Mouse (Mus musculus): ENCODE data around the gene Hs1bp3.

Gene Hs1bp3

DNA sequence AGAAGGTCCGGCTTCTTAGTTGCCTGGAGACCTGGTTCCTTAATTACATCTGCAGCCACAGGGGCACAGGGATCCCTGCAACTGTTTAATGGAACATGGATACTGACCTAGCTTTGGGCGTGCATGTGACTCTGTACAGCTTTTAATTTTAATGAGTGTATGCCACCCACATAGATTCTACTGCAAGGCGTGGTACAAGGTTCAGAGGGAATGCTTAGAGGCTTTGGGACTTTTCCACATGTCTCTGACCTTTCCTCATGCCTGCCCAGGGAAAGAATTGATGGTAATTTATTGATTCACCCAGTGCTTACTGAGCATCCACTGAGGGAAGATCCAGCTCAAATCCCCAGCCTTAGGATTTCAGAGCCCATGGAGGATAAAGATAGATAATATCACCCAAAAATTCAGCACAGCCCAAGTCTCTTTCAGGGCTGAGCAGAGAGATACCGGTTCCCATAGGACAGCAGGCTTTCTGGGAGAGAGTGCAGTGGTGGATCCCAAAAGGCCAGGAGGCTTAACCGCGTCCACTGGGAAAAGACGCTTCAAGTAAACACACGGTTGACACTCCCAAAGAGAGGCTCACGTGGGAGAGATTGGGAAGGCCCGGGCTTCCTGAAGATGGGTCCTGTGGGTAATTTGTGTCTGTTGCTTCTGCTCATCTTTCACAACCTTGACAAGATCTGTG lies 23.5 kb downstream of the Hs1bp3 start:
- DNase-seq (ENCODE audit: low spot score in 2 of 2), result no peak

- DNase-seq (ENCODE audit: low spot score in 2 of 2), result no peak
Measured at GRCm38 (mm10) chr12:8337286-8338060, 24.2 kb downstream of the Hs1bp3 start.

DNA sequence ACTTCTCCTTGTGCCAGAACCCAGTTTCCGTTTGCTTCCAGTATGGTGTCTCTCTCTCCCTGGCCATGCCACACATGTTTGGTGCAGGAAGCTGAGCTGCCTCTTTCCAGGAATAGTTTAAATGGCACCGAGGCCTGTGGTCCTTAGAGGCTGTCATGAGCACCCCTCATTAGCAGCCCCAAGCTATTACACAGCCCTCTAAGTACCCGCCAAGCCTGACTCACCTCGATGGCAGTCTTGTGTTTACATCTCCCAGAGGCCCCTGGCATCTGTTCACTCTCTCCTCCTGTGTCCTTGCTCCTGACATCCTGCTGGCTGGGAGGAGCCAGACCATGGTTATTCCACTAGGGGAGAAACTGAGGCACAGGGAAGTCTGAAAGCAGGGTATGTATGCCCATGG lies 25.3 kb downstream of the Hs1bp3 start:
- no peak for DNase-seq (ENCODE audit: low spot score in 2 of 2)

DNA sequence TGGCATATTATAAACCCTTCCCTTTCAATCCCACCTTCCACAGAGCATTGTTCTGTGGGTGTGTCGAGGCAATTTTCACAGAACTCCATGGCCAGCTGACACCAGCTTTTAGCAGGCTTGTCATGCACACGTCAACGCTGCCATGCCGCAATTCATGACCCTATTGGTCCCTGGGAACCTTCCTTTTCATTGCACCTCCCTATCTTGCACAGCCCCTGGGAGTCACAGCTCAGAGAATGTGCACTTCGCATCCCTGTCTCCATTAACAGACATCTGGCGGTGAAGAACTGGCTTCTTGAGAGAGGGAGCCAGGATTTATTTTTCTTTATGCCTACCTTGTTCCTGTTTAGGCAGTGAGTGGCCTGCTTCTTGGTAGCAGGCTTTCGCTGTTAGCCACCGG lies 25.7 kb downstream of the Hs1bp3 start:
- DNase-seq (ENCODE audit: low spot score in 2 of 2), result no peak

- DNase-seq (ENCODE audit: low spot score in 2 of 2), result no peak
Measured at GRCm38 (mm10) chr12:8339591-8340319, 26.5 kb downstream of the Hs1bp3 start.

DNA sequence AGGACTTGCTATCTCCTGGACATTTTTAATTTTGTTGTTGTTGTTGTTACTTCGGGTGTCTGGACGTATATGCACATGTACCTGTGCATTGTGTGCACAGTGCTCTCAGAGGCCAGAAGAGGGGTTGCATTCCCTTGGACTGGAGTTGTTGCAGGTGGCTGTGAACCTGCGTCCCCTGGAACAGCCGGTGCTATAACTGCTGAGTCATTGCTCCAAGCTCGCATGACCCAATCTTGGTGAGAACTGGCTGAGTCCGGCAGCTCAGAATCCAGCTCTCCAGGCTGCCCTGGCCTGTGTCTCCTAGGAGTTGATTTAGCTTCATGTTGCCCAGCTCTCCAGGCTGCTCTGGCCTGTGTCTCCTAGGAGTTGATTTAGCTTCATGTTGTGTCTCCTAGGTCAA lies 27.8 kb downstream of the Hs1bp3 start:
- no peak for DNase-seq (ENCODE audit: low spot score in 2 of 2)

- no peak for DNase-seq (ENCODE audit: low spot score in 2 of 2)
Measured at GRCm38 (mm10) chr12:8343381-8343780, 30.1 kb downstream of the Hs1bp3 start.

GRCm38 (mm10) chr12:8344897-8345296 lies 31.7 kb downstream of the Hs1bp3 start:
- DNase-seq (ENCODE audit: low spot score in 2 of 2), result peak; percentile 82 to 89

- DNase-seq (ENCODE audit: low spot score in 2 of 2), result no peak
Measured at GRCm38 (mm10) chr12:8345539-8345938, 32.3 kb downstream of the Hs1bp3 start.

DNA sequence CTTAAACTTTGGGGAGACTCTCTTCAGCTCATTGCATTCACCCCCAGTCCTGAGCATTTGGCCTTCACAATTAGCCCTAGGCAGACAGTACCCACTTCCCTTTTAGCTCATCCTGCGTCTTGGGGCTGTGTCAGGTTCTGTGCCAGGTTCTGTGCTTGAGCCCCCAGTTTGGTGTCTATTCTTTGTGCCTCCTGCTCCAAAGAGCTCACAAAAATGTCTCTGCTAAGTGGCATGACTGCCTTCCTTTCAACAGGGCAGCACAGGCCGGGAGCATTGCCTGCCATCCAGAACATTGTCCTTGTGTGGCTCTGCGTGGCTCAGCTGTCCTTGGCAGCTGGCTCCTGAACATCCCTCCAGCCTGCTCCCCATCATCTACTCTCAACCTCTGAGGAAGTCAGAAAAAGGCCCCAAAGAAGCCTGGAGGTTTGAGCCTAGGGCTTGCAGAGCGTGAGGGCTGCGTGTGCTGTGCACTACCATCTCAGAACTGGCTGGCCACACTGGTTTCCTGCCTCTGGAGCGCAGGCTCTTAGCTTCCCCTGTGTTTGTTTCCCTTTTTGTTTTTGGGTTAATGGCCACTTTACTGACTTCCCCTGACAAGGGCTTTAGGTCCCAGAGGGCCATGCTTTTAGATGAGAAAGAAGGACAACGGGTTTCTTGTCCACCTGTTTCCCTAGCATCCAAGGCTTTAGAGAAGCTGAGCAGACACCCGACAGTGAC lies 34.7 kb downstream of the Hs1bp3 start:
- no peak for DNase-seq (ENCODE audit: low spot score in 2 of 2)

DNA sequence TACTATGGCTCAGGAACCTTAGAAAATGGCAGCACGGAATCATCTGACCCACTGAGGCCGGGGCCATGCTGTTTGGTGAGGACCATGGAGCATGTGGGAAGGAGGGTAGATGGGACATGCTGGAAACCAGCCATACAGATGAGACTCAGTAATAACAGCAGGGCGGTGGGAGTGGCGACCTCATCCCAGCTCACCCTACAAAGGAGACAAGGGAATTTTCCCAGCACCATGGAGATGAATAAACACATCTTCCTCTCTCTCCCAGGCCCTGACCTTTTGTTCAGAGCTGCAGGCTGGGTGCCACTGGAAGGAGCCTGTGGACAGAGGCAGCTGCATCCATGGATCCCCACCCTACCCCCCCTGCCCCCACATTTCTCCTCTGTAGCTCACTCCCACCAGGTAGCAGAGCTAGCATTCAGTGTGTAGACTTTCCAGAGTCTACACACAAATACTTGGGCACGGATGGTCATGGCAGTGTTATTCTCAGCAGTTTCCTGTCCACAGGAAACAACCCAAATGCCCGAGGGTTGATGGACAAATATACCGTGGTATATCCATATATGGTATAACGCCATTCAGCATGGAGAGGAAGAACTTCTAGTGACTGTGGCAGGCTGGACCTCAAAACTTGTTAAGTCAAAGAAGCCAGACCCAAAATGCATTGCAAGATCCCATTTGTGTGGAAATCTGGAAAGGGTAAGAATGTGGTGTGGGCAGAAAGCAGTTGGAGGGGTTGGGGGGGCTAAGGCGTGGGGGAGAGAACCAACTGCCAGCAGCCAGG lies 35.7 kb downstream of the Hs1bp3 start:
- DNase-seq (ENCODE audit: low spot score in 2 of 2), result no peak

DNA sequence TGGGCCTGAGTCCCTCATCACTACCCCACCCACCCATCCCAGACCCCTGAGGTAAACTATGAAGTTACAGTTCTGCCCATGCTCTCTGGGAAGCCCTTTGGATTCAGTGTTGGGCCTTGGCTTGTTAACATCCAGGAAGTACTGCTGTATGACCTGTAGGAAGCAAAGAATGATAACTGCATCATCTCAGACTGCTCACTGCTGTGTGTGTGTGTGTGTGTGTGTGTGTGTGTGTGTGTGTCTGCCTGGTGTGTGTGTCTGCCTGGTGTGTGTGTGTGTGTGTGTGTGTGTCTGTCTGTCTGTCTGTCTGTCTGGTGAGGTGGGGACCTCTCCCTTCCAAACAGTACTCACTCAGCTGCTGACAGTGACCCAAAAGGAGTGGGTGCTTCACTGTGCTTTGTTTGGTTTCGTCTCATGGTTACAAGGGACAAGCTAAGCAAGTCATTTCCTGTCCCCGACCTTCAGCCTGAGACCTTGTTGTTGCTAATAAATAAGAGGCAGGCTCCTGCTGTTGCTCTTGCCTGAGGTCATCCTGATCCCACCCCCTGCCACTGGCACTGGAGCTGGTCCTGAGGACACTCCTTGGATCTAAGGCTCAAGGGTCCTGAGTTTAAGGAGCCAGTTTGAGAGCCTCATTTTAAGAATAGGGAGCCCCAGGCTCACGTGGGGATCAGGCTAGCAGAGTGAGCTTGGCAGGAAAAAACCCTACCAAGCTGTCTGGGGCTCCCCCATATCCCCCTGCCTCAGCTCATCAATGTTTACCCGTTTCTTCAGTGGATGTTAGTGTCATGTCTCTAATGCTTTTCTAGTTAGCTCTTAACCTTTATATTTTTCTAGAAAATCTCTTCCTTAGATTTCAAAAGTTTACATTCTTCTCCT lies 38.0 kb downstream of the Hs1bp3 start:
- no peak for DNase-seq (ENCODE audit: low spot score in 2 of 2)

GRCm38 (mm10) chr12:8353071-8353470 lies 39.8 kb downstream of the Hs1bp3 start:
- DNase-seq (ENCODE audit: low spot score in 2 of 2), result no peak

DNA sequence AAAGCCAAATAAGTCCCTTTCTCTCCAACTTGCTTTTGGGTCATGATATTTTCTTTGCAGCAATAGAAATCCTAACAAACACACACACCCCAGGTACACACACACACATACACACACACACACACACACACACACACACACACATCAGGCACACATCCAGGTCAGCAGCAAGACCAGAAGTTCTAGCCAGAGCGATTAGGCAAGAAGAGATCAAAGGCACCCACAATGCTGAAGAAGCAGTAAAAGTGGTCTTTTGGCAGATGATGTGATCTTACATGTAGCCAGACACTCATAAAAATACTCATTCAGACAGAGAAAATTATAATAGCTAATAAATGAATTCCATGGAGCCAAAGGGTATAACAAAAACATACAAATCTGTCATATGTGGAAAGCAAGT lies 41.0 kb downstream of the Hs1bp3 start:
- no peak for DNase-seq (ENCODE audit: low spot score in 2 of 2)

DNA sequence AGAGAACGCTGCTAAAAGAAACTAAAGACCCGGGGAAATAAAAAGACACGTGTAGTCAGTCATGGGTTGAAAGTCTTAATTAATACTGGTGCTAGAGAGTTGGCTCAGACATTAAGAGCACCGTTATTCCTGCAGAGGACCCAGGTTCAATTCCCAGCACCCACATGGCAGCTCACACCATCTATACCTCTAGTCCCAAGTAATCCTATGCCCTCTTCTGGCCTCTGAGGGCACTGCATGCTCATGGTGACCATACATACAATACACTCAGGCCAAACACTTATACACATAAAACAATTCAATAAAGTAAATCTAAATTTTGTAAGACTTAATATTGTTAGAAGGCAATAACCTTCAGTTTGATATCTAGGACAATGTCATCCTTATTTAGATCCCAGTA lies 41.8 kb downstream of the Hs1bp3 start:
- no peak for DNase-seq (ENCODE audit: low spot score in 2 of 2)

DNA sequence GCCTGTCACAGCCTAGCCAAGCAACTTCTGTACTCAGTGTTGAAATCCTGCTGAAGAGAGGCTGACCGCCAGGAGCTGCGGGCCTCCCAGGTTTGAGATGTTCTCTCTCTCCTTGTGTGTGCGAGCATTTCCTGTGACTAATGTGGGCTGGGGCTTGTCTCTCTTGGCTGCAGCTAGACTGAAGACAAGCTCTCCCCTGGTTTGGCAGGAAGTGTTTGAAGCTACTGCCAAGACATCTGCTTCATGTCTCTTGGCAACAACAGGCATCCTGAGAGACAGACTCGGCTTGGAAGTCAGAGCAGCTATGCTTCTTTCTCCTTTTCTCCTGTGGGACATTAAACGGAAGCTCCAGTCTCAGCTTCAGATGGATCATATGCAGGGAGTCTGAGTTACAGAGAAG lies 44.2 kb downstream of the Hs1bp3 start:
- DNase-seq (ENCODE audit: low spot score in 2 of 2), result peak; percentile 81 to 89

GRCm38 (mm10) chr12:8358344-8358966 lies 45.2 kb downstream of the Hs1bp3 start:
- no peak for DNase-seq (ENCODE audit: low spot score in 2 of 2)

DNA sequence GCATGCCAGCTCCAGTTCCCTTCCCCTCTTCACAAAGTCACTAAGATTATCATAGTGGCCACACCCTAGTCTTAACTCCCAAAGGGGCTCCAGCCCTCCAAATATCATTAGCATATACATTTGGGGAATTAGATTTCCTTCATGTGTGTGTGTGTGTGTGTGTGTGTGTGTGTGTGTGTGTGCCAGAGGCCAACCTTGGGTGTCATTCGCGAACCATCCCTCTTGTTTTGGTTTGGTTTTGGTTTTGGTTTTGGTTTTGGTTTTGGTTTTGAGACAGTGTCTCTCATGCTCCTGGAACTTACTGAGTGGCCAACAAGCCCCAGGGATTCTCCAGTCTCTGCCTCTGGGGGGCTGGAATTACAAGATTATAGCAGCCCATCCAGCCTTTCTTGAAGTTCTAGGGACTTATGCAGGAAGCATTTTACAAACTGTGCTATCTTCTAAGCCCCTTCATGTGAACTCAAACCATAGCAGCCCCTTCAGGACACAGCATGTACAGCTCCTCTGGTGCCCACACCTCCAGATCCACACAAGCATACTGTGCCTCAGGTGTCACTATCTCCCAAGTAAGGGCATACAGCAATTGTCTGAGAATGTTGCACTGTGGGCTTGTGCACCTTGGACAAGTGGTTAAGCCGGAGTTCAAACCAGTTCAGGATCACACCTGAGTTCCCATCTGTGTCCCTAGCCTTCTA lies 46.3 kb downstream of the Hs1bp3 start:
- DNase-seq (ENCODE audit: low spot score in 2 of 2), result no peak

DNA sequence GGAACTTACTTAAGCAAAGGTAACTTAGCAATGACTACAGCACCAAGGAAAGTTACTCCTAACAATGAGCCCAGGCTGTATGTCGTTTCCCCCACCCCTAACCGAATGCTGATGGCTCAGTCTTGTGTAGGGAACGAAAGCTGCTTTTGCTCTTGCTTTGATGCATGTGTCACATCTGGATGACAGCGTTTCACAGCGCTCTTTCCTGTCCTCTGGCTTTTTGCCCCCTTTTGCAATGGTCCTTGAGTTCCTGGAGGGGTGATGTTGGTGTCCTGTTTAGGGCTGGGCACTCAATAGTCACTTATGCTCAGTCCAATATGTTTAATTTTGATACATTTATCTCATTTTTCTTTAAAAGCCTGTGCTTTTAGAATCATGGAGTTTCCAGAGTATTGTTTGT lies 48.6 kb downstream of the Hs1bp3 start:
- no peak for DNase-seq (ENCODE audit: low spot score in 2 of 2)
